Mouse (Mus musculus) ovary, postnatal 36 days (tissue): ENCODE results near the gene Nufip2.
A peak's percentile ranks its signal among the peaks of the same experiment; 100 is the strongest.
"Not testable (repeated sequence)": the region's sequence is repeated elsewhere in the genome, so short reads cannot be mapped to it uniquely, and the experiment has no call there.

Experiments
- DNase-seq: peaks from one replicate; pipeline ENCODE4 v3.0.0; 2022; ENCODE audit warnings: low spot score, mixed read lengths

Gene Nufip2

GRCm38 (mm10) chr11:77713736-77714135, 27.8 kb downstream of the Nufip2 start:
- no peak for DNase-seq

DNA sequence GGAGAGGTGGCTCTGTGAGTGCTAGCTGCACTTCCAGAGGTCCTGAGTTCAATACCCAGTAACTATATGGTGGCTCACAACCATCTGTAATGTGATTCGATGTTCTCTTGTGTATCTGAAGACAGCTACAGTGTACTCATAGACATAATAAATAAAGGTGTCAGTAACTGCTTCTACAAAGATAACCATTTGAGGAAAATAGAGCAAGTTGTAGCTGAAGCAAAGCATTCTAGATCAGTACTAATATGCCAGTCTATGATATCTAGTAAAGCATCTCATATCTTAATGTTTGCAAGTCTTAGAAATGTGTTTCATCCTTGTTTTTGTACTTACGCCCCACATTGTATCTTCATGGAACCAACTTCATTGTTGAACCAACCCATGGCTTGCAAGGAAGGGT, 33.1 kb downstream of the Nufip2 start:
- DNase-seq: no peak

GRCm38 (mm10) chr11:77721389-77721788, 35.4 kb downstream of the Nufip2 start:
- no peak for DNase-seq

GRCm38 (mm10) chr11:77724766-77725165, 38.8 kb downstream of the Nufip2 start:
- no peak for DNase-seq

- no peak for DNase-seq
Observed at GRCm38 (mm10) chr11:77725183-77725582, 39.2 kb downstream of the Nufip2 start, which contains the start of gene Cryba1. Gene Cryba1, minus strand, starts transcription at chr11:77725283.

- no peak for DNase-seq
Observed at GRCm38 (mm10) chr11:77728587-77728986, 42.6 kb downstream of the Nufip2 start.

GRCm38 (mm10) chr11:77737289-77737688, 51.3 kb downstream of the Nufip2 start:
- DNase-seq: peak; percentile 75

DNA sequence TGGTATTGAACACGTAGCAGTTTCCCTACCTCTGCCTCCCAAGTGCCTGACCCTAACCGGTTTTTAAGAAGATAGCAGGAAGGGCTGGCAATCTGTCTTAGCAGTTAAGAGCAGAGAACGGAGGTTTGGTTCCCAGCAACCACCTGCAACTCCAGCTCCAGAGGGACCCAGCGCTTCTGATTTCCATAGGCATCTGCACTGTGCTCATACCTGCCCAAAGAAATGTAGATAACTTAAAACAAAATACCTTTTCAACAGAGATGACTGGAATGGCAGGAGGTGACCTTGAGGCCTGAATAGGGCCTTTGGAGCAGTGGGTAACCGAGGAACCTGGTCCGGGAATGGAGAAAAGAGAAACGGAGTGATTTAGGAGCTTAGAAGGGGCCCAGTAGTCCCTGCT, 52.6 kb downstream of the Nufip2 start:
- DNase-seq: no peak

- peak; percentile 36 for DNase-seq
Observed at GRCm38 (mm10) chr11:77743966-77744365, 58.0 kb downstream of the Nufip2 start.

DNA sequence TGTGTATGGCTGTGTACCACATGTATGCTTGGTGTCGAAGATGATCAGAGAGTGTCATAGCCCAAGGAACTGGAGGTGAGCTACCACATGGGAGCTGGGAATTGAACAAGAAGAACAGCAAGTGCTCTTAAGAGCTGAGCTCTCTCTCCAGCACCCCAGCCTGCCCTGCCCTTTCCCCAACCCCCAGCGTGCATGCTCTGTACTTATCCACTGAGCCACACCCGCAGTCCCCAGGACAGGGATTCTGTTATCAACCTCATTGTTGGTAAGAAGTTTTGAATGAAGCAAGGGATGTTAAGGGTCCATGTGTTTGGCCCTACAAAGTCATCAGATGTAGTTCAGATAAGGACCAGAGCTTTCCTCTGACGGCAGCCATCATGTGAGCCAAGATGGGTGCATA, 60.7 kb downstream of the Nufip2 start:
- DNase-seq: no peak

DNA sequence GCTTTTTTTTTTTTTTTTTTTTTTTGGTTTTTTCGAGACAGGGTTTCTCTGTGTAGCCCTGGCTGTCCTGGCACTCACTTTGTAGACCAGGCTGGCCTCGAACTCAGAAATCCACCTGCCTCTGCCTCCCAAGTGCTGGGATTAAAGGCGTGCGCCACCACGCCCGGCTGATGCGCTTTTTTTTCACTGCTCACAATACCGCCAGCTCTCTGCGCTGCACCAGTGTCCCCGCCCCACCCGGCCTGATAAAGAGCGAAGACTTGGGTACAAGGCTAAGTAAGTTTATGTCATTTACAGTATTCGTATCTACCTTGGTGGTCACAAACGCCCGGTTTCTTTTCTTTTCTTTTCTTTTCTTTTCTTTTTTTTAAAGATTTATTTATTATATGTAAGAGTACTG, 61.1 kb downstream of the Nufip2 start:
- DNase-seq: not testable (repeated sequence)

- DNase-seq: no peak
Observed at GRCm38 (mm10) chr11:77748996-77749395, 63.0 kb downstream of the Nufip2 start.

DNA sequence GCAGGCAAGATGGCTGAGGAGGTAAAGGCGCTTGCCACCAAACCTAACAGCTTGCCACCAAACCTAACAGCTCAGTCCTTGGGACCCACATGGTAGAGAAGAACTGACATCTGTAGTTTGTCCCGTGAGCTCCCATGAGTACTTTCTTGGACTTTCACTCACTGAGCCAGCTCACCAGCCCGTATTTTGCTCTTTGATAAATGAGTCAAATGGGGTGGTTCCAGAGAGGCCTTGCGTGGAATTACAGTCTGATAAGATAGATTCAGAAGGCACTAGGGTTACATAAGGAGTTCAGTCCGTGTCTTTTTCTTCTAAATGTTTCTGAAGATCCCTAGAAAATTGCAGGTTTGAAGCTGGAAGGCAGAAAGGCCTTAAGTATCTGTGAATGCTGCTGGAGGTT, 66.6 kb downstream of the Nufip2 start:
- DNase-seq: no peak

DNA sequence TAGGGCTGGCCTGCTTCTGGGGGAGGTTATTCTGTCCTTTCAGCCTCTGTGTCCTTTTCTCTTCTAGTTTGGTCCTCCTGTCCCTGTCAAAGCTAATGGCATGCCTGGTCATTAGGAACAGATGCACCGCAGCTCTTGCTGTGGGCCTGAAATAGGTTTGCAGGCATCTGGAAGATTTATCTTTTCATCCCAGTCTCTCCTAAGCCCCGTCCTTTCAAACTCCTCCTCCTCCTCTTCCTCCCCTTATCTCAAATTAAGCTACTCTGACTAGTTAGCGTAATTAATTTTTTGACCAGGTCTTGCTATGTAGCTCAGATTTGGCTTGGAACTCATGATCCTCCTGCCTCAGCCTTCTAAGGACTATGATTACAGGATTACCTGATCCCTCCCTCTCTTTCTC, 67.5 kb downstream of the Nufip2 start:
- DNase-seq: no peak

- no peak for DNase-seq
Observed at GRCm38 (mm10) chr11:77760031-77760430, 74.1 kb downstream of the Nufip2 start.

GRCm38 (mm10) chr11:77762783-77763672, 77.1 kb downstream of the Nufip2 start, which contains the start of gene Myo18a:
Gene Myo18a, plus strand, starts transcription at chr11:77763246.
- DNase-seq: peak; percentile 90

DNA sequence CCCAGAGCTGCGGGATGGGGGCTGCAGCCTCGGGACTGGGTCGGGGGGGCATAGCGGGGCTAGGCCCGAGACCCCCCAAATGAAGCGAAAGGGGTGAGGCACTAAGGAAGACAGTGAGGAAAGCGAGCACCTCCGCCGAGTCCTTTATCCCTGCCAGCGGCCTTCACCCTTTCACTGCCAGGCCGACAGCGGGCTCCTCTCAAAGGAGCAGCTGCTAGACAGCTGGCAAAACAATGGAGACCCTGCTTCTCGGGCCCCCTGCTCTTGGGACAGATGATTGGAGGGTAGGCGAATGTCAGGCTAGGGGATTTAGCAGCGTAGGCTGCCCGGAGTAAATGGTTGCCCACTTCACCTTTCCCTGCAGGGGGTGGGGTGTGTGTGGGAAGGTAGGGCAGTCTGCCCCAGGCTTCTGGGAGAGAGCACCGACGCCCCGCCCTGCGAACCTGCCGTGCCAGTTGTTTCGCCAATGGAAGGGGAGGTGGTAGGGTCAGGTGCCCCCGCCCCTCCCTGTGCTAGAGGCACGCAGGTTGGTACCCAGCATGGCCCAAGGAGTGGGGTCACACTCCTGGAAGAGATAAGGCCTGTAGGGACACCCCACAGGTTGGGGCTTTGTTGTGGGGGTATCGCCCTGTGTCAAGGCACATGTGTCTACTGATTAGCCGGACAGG, 77.9 kb downstream of the Nufip2 start:
- DNase-seq: peak; percentile 65

GRCm38 (mm10) chr11:77764694-77765458, 78.9 kb downstream of the Nufip2 start:
- DNase-seq: no peak

DNA sequence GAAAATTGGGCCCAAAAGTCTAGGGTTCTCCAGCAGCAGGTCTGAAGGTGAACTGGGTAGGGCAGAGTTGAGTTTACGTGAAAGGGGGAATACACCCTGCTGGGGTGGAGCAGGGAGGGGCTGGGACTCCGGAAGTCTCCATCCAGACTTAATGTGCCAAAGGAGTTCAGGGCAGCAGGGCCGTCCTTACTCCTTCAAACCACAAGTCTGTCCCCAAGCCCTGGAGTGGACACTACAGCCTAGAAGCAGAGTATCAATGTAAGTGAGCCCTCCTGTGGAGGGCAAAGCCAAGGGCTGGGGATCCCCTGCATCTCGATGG, 79.5 kb downstream of the Nufip2 start:
- DNase-seq: no peak

- peak; percentile 65 for DNase-seq
Observed at GRCm38 (mm10) chr11:77766351-77767001, 80.5 kb downstream of the Nufip2 start.

DNA sequence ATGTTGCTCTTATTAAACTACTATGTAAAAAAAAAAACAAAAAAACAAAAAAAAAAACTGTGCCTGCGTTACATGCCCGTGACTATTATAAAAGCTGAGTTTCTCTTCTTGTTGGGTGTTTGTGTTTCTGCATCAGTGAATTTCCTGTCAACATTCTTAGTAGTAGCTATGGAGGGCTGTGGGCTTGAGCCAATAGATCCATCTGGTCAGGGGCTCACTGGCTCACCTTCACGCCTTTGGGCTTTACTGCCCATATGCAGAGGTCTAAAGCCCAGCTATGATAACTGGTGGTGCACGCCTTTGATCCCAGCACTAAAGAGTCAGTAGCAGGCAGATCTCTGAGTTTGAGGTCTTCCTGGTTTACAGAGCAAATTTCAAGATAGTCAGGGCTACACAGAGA, 83.5 kb downstream of the Nufip2 start:
- no peak for DNase-seq

DNA sequence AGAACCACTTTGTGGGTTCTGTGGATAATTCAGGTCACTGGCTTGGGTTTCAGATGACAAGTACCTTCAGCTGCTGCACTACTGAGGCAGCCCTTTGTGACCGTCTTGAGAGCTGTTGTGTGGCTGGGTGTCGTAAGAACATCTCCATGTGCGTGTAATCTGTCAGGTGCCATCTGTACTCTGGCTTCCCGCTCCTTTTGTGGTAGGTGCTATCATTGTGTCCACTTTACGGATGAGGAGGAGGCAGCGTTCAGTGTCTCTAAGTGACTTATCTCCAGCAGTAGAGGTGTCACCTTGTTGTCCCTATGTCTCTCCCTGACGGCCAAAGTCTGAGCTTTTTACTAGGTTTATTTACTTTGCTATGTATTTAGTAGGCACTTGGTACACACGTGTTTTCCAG, 84.4 kb downstream of the Nufip2 start:
- DNase-seq: no peak
